Mouse (Mus musculus) hindbrain, embryonic 15.5 days (tissue): Measurements from ENCODE around the gene Pofut2. TPM values are rescaled to one million over a fixed set of nuclear protein-coding genes. Genes with fewer than 3 reads are reported as not detected.
A peak's percentile ranks its signal among the peaks of the same experiment; 100 is the strongest.

ENCODE experiments used
- ATAC-seq: fragments of 200-750 bp; cut with Nextera tagmentation; 2 replicates; pipeline ENCODE4 v1.8.0; 2017; ENCODE audit warnings: low read depth, moderate number of reproducible peaks, moderate TSS enrichment; ENCODE audit not compliant: low FRiP score
- H3K27ac ChIP-seq: fragments of 300-500 bp; sonication (generic); replicated peaks from 2 replicates; pipeline ENCODE4 v1.5.1; 2015; ENCODE audit warnings: mild to moderate bottlenecking, inconsistent platforms
- H3K27me3 ChIP-seq: fragments of 300-500 bp; sonication (generic); 2 replicates; pipeline ENCODE4 v1.6.1; 2015; ENCODE audit warnings: control low read depth, inconsistent platforms
- H3K36me3 ChIP-seq: fragments of 300-500 bp; sonication (generic); 2 replicates; pipeline ENCODE4 v1.6.1; 2015; ENCODE audit warnings: control low read depth, inconsistent platforms
- H3K4me1 ChIP-seq: fragments of 300-500 bp; sonication (generic); replicated peaks from 2 replicates; pipeline ENCODE4 v1.6.1; 2015; ENCODE audit warnings: control low read depth, inconsistent platforms
- H3K4me2 ChIP-seq: fragments of 300-500 bp; sonication (generic); 2 replicates; pipeline ENCODE4 v1.6.1; 2015; ENCODE audit warnings: moderate library complexity, mild to moderate bottlenecking, inconsistent platforms
- H3K4me3 ChIP-seq: fragments of 300-500 bp; sonication (generic); 2 replicates; pipeline ENCODE4 v1.5.1; 2015; ENCODE audit warnings: mild to moderate bottlenecking, inconsistent platforms
- H3K9ac ChIP-seq: fragments of 300-500 bp; sonication (generic); 2 replicates; pipeline ENCODE4 v1.6.1; 2015; ENCODE audit warnings: inconsistent platforms
- H3K9me3 ChIP-seq: fragments of 300-500 bp; sonication (generic); 2 replicates; pipeline ENCODE4 v1.6.1; 2016; ENCODE audit warnings: control low read depth, inconsistent platforms
- WGBS: fragments of 180-500 bp; shearing (Covaris S2); methylation state at CpG from one replicate; pipeline ENCODE4 v1.1.7; 2015; 5-methylcytosine and 5-hydroxymethylcytosine counted together
- polyA plus RNA-seq: library from polyadenylated mRNA; unstranded; fragments of >200 nt; fragmentation: Nextera tagmentation; extraction: Ambion mirVana; gene quantifications from 2 replicates; pipeline ENCODE4 v1.2.1, GENCODE M21; 2015

Pofut2 gene
- polyA plus RNA-seq, 1 experiment from 2014 or later: 58.1 TPM

- Histone ChIP-seq H3K4me1 (no peaks in the 10 kb centered on the region), H3K27ac (peak overlapping the region; percentile 53; the same call in 1 of the 2 replicates), H3K36me3 (no peaks in the 10 kb centered on the region), H3K9ac (no peak overlapping the region), H3K27me3 (no peaks in the 10 kb centered on the region), H3K9me3 (no peaks in the 10 kb centered on the region), H3K4me3 (no peak overlapping the region), H3K4me2 (no peak overlapping the region)
- ATAC-seq: no peak
- WGBS: 59% methylated on average over 5 of the region's 5 CpGs
These were observed 29.7 kb downstream of the Pofut2 start for GRCm38 (mm10) chr10:77288639-77289195.

GRCm38 (mm10) chr10:77289559-77289958 lies 30.5 kb downstream of the Pofut2 start:
- 92% methylated on average over 8 of the region's 8 CpGs for WGBS
- Histone ChIP-seq H3K9me3 (no peaks in the 10 kb centered on the region), H3K4me3 (no peak overlapping the region), H3K27ac (peak overlapping the region; percentile 53; the same call in 1 of the 2 replicates), H3K9ac (no peak overlapping the region), H3K4me1 (no peaks in the 10 kb centered on the region), H3K36me3 (0 out of 2 replicates have a peak, but pooled peaks cover 3% of the 10 kb centered on the region), H3K27me3 (no peaks in the 10 kb centered on the region), H3K4me2 (no peak overlapping the region)
- ATAC-seq: no peak

- Histone ChIP-seq H3K36me3 (0 out of 2 replicates have a peak, but pooled peaks cover 15% of the 10 kb centered on the region), H3K27me3 (no peaks in the 10 kb centered on the region), H3K27ac (no peak overlapping the region), H3K4me2 (no peak overlapping the region), H3K4me1 (no peaks in the 10 kb centered on the region), H3K9ac (no peak overlapping the region), H3K4me3 (no peak overlapping the region), H3K9me3 (no peaks in the 10 kb centered on the region)
- ATAC-seq: no peak
- 76% methylated on average over 17 of the region's 17 CpGs for WGBS
These were observed 31.8 kb downstream of the Pofut2 start for GRCm38 (mm10) chr10:77290624-77291366.

GRCm38 (mm10) chr10:77294691-77295090 lies 35.7 kb downstream of the Pofut2 start:
- no peak overlapping the region for H3K27ac ChIP-seq
- 91% methylated on average over 12 of the region's 12 CpGs for WGBS
- H3K9ac ChIP-seq: no peak overlapping the region
- no peaks in the 10 kb centered on the region for H3K27me3 ChIP-seq
- no peak overlapping the region for H3K4me2 ChIP-seq
- 0 out of 2 replicates have a peak, but pooled peaks cover 15% of the 10 kb centered on the region for H3K36me3 ChIP-seq
- ATAC-seq: no peak
- no peak overlapping the region for H3K4me3 ChIP-seq
- no peaks in the 10 kb centered on the region for H3K9me3 ChIP-seq
- H3K4me1 ChIP-seq: no peaks in the 10 kb centered on the region

GRCm38 (mm10) chr10:77298621-77299020 lies 39.6 kb downstream of the Pofut2 start:
- Histone ChIP-seq H3K36me3 (peaks cover 31% of the 10 kb centered on the region), H3K9me3 (no peaks in the 10 kb centered on the region), H3K4me2 (no peak overlapping the region), H3K27ac (no peak overlapping the region), H3K4me1 (no peaks in the 10 kb centered on the region), H3K27me3 (no peaks in the 10 kb centered on the region), H3K9ac (no peak overlapping the region), H3K4me3 (no peak overlapping the region)
- 88% methylated on average over 8 of the region's 8 CpGs for WGBS
- no peak for ATAC-seq

GRCm38 (mm10) chr10:77299194-77299593 lies 40.2 kb downstream of the Pofut2 start:
- H3K9me3 ChIP-seq: no peaks in the 10 kb centered on the region
- H3K27me3 ChIP-seq: no peaks in the 10 kb centered on the region
- no peak overlapping the region for H3K4me3 ChIP-seq
- H3K4me1 ChIP-seq: no peaks in the 10 kb centered on the region
- H3K27ac ChIP-seq: no peak overlapping the region
- no peak for ATAC-seq
- peaks cover 31% of the 10 kb centered on the region for H3K36me3 ChIP-seq
- H3K9ac ChIP-seq: no peak overlapping the region
- H3K4me2 ChIP-seq: no peak overlapping the region
- WGBS: 76% methylated on average over 2 of the region's 2 CpGs

GRCm38 (mm10) chr10:77300237-77300933 lies 41.4 kb downstream of the Pofut2 start:
- Histone ChIP-seq H3K36me3 (peaks cover 20% of the 10 kb centered on the region), H3K27ac (no peak overlapping the region), H3K9ac (no peak overlapping the region), H3K27me3 (no peaks in the 10 kb centered on the region), H3K4me3 (no peak overlapping the region), H3K9me3 (no peaks in the 10 kb centered on the region), H3K4me2 (no peak overlapping the region), H3K4me1 (peaks cover 11% of the 10 kb centered on the region)
- ATAC-seq: no peak
- WGBS: 88% methylated on average over 8 of the region's 8 CpGs

GRCm38 (mm10) chr10:77300934-77301297 lies 41.9 kb downstream of the Pofut2 start:
- H3K27ac ChIP-seq: no peak overlapping the region
- no peak overlapping the region for H3K9ac ChIP-seq
- H3K4me2 ChIP-seq: no peak overlapping the region
- H3K27me3 ChIP-seq: no peaks in the 10 kb centered on the region
- 84% methylated on average over 4 of the region's 4 CpGs for WGBS
- H3K9me3 ChIP-seq: no peaks in the 10 kb centered on the region
- peaks cover 14% of the 10 kb centered on the region for H3K4me1 ChIP-seq
- no peak for ATAC-seq
- peaks cover 17% of the 10 kb centered on the region for H3K36me3 ChIP-seq
- H3K4me3 ChIP-seq: no peak overlapping the region

- no peaks in the 10 kb centered on the region for H3K27me3 ChIP-seq
- H3K36me3 ChIP-seq: peaks cover 17% of the 10 kb centered on the region
- no peak overlapping the region for H3K9ac ChIP-seq
- 63% methylated on average over 3 of the region's 3 CpGs for WGBS
- peak; percentile 46 for ATAC-seq
- no peaks in the 10 kb centered on the region for H3K9me3 ChIP-seq
- H3K4me3 ChIP-seq: no peak overlapping the region
- H3K4me2 ChIP-seq: no peak overlapping the region
- H3K4me1 ChIP-seq: peaks cover 14% of the 10 kb centered on the region
- no peak overlapping the region for H3K27ac ChIP-seq
These were observed 45.3 kb downstream of the Pofut2 start for GRCm38 (mm10) chr10:77304362-77304761.

GRCm38 (mm10) chr10:77304840-77305533 lies 46.0 kb downstream of the Pofut2 start:
- Histone ChIP-seq H3K9ac (no peak overlapping the region), H3K27me3 (no peaks in the 10 kb centered on the region), H3K4me1 (peaks cover 14% of the 10 kb centered on the region), H3K36me3 (peaks cover 17% of the 10 kb centered on the region), H3K4me2 (no peak overlapping the region), H3K9me3 (no peaks in the 10 kb centered on the region), H3K27ac (peak overlapping the region; percentile 62), H3K4me3 (no peak overlapping the region)
- 13% methylated on average over 4 of the region's 4 CpGs for whole genome bisulfite sequencing
- ATAC-seq: peak; percentile 85

- no peaks in the 10 kb centered on the region for H3K27me3 ChIP-seq
- peak overlapping the region; percentile 62 for H3K27ac ChIP-seq
- peaks cover 17% of the 10 kb centered on the region for H3K36me3 ChIP-seq
- H3K4me3 ChIP-seq: no peak overlapping the region
- ATAC-seq: no peak
- peaks cover 14% of the 10 kb centered on the region for H3K4me1 ChIP-seq
- no peak overlapping the region for H3K9ac ChIP-seq
- no peaks in the 10 kb centered on the region for H3K9me3 ChIP-seq
- no peak overlapping the region for H3K4me2 ChIP-seq
- 74% methylated on average over 8 of the region's 8 CpGs for WGBS
These were observed 46.7 kb downstream of the Pofut2 start for GRCm38 (mm10) chr10:77305766-77306165.

GRCm38 (mm10) chr10:77308978-77309377 lies 50.0 kb downstream of the Pofut2 start:
- H3K4me2 ChIP-seq: no peak overlapping the region
- 64% methylated on average over 10 of the region's 10 CpGs for WGBS
- no peak overlapping the region for H3K4me3 ChIP-seq
- no peaks in the 10 kb centered on the region for H3K9me3 ChIP-seq
- H3K9ac ChIP-seq: no peak overlapping the region
- no peak for ATAC-seq
- peaks cover 13% of the 10 kb centered on the region for H3K36me3 ChIP-seq
- peaks cover 14% of the 10 kb centered on the region for H3K4me1 ChIP-seq
- no peak overlapping the region for H3K27ac ChIP-seq
- H3K27me3 ChIP-seq: no peaks in the 10 kb centered on the region
